ENCODE assay signal across 25 mouse cellular contexts in genomic region chr8:82017792-82018191, GRCm38 (mm10).
"Had no signal": no experiment of that assay in that cellular context is flagged by ENCODE, and none has a peak within 500 bp of the region (broad histone marks: within the 10 kb centered on the region; RNA-seq: fewer than 3 reads in every experiment).

No protein-coding gene starts in this region.

- DNase-seq: kidney, adult 8-10 months; kidney, postnatal 10 days; kidney, postnatal 36 days; layer of hippocampus, adult 9-11 months; liver; lung, adult 18-20 months; lung, postnatal 10 days; lung, postnatal 36 days; right cerebral cortex, adult 18-20 months; right cerebral cortex, postnatal 14 days; right cerebral cortex, postnatal 4 days; thymus, adult 2 months; thymus, postnatal 14 days; thymus, postnatal 4 days had no signal

- H3K4me1 ChIP-seq: kidney, embryonic 15.5 days; limb, embryonic 10.5 days; limb, embryonic 13.5 days; liver, embryonic 12.5 days; liver, embryonic 15.5 days; lung, embryonic 15.5 days; midbrain, embryonic 10.5 days; midbrain, embryonic 13.5 days had no signal

- H3K36me3 ChIP-seq: kidney, embryonic 15.5 days; limb, embryonic 10.5 days; limb, embryonic 13.5 days; liver, embryonic 12.5 days; liver, embryonic 15.5 days; lung, embryonic 15.5 days; midbrain, embryonic 10.5 days; midbrain, embryonic 13.5 days; neural tube, embryonic 13.5 days had no signal

- H3K27me3 ChIP-seq: kidney, embryonic 15.5 days; limb, embryonic 13.5 days; liver, embryonic 12.5 days; liver, embryonic 15.5 days; lung, embryonic 15.5 days; megakaryocyte, embryonic 14.5 days; midbrain, embryonic 13.5 days; neural tube, embryonic 13.5 days had no signal

- H3K4me2 ChIP-seq: kidney, embryonic 15.5 days; limb, embryonic 13.5 days; liver, embryonic 12.5 days; liver, embryonic 15.5 days; lung, embryonic 15.5 days; midbrain, embryonic 13.5 days; neural tube, embryonic 13.5 days had no signal

- H3K9me3 ChIP-seq: kidney, embryonic 15.5 days; limb, embryonic 10.5 days; limb, embryonic 13.5 days; liver, embryonic 12.5 days; liver, embryonic 15.5 days; lung, embryonic 15.5 days; megakaryocyte, embryonic 14.5 days; midbrain, embryonic 10.5 days; midbrain, embryonic 13.5 days; neural tube, embryonic 13.5 days had no signal

- ATAC-seq: liver, embryonic 12.5 days; midbrain, embryonic 13.5 days had no signal

- H3K9ac ChIP-seq: kidney, embryonic 15.5 days; limb, embryonic 13.5 days; liver, embryonic 12.5 days; liver, embryonic 15.5 days; lung, embryonic 15.5 days; midbrain, embryonic 13.5 days; neural tube, embryonic 13.5 days had no signal

- H3K4me3 ChIP-seq: kidney, embryonic 15.5 days; limb, embryonic 10.5 days; limb, embryonic 13.5 days; liver, embryonic 12.5 days; liver, embryonic 15.5 days; lung, embryonic 15.5 days; megakaryocyte, embryonic 14.5 days; midbrain, embryonic 10.5 days; midbrain, embryonic 13.5 days; neural tube, embryonic 13.5 days had no signal

- H3K27ac ChIP-seq: kidney, embryonic 15.5 days; limb, embryonic 10.5 days; limb, embryonic 13.5 days; liver, embryonic 12.5 days; liver, embryonic 15.5 days; lung, embryonic 15.5 days; midbrain, embryonic 10.5 days; midbrain, embryonic 13.5 days; neural tube, embryonic 13.5 days; stomach, postnatal 0 days had no signal
